Mouse (Mus musculus): Measurements from ENCODE around the gene Cdc37. TPM values are rescaled to one million over a fixed set of nuclear protein-coding genes. Genes with fewer than 3 reads are reported as not detected.

Gene Cdc37
- polyA plus RNA-seq, 1 experiment from 2014 or later: 161 TPM

DNA sequence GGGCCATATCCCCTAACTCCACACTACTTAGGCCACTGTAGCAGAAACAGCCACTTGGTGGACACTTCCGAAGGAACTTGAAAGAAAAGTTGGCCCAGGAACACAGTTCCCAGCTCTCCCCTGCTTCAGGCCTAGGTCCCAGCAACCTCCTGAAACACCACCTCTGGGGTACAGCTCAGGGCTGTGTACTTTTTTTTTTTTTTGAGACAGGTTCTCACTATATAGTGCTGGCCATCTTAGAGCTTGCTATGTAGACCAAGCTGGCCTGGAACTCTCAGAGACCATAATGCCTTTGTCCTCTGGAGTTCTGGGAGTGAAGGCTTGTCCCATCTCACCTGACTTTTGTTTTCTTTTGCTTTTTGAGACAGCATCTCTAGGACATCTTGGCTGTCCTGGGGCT lies 19.4 kb upstream of the Cdc37 start:
- Histone ChIP-seq H3K4me1 (replicated peaks; ENCODE audit: control insufficient read depth, insufficient read depth) (peaks cover 2% of the 10 kb centered on the region), H3K36me3 (ENCODE audit: control insufficient read depth, insufficient read depth, low read length) (no peaks in the 10 kb centered on the region), H3K4me2 (replicated peaks; ENCODE audit: low read depth) (no peak overlapping the region), H3K27ac (replicated peaks) (no peak overlapping the region), H3K9ac (ENCODE audit: low read length) (no peak overlapping the region), H3K4me3 (ENCODE audit: low read depth, low read length) (no peak overlapping the region), H3K27me3 (ENCODE audit: control insufficient read depth, insufficient read depth, low read length) (peaks cover 11% of the 10 kb centered on the region), H3K9me3 (ENCODE audit: control insufficient read depth, low read length) (no peaks in the 10 kb centered on the region)
- DNase-seq (ENCODE audit: low spot score) (no peak), ATAC-seq (ENCODE audit: low FRiP score, low TSS enrichment) (peak; percentile 2; the same call in 1 of the 2 replicates)
- TF ChIP-seq CTCF (IDR thresholded peaks at IDR 0.05; ENCODE audit: low read depth) (no peak), EP300 (optimal IDR thresholded peaks at IDR 0.05) (no peak)
- 27% methylated on average over 1 of the region's 1 CpGs for WGBS

- peak overlapping the region; percentile 23 for H3K4me3 ChIP-seq (ENCODE audit: low read depth, low read length)
- H3K9ac ChIP-seq (ENCODE audit: low read length): peak overlapping the region; percentile 52
- WGBS: 18% methylated on average over 30 of the region's 30 CpGs
Measured at GRCm38 (mm10) chr9:21168161-21169123, 18.7 kb upstream of the Cdc37 start.

GRCm38 (mm10) chr9:21167140-21168097 lies 17.6 kb upstream of the Cdc37 start:
- H3K27ac ChIP-seq (replicated peaks): peak overlapping the region; percentile 84

More at GRCm38 (mm10) chr9:21168161-21169123, 18.7 kb upstream of the Cdc37 start:
- DNase-seq (ENCODE audit: low spot score) (peak; percentile 81), ATAC-seq (ENCODE audit: low FRiP score, low TSS enrichment) (peak; percentile 59)
- no peak for TF ChIP-seq EP300 (optimal IDR thresholded peaks at IDR 0.05)
- peak; percentile 96 for TF ChIP-seq CTCF (IDR thresholded peaks at IDR 0.05; ENCODE audit: low read depth)
- H3K27me3 ChIP-seq (ENCODE audit: control insufficient read depth, insufficient read depth, low read length): peaks cover 11% of the 10 kb centered on the region
- H3K4me2 ChIP-seq (replicated peaks; ENCODE audit: low read depth): peak overlapping the region; percentile 44
- no peaks in the 10 kb centered on the region for H3K9me3 ChIP-seq (ENCODE audit: control insufficient read depth, low read length)
- H3K27ac ChIP-seq (replicated peaks): peak overlapping the region; percentile 84
- no peaks in the 10 kb centered on the region for H3K36me3 ChIP-seq (ENCODE audit: control insufficient read depth, insufficient read depth, low read length)
- H3K4me1 ChIP-seq (replicated peaks; ENCODE audit: control insufficient read depth, insufficient read depth): peaks cover 2% of the 10 kb centered on the region

DNA sequence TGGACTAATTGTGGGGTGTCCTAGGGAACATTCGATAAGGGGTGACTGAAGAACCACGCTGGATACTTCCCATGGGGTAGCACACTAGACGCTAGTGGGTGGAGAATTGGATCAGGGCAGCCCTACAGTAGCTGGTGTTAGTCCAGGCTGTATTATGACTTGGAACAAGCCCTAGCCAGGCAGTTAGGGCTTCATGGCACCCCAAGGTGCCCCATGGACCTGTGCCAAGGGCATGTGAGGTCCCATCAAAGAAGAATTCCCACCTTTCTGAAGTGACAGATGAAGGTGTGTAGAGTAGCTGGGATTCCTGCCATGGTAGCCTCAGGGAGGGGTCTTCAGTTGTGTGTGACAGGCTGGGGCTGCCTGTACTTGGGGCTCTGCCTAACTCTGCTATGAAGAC lies 16.7 kb upstream of the Cdc37 start:
- WGBS: 34% methylated on average over 3 of the region's 3 CpGs
- H3K27me3 ChIP-seq (ENCODE audit: control insufficient read depth, insufficient read depth, low read length): peaks cover 11% of the 10 kb centered on the region

More at GRCm38 (mm10) chr9:21167140-21168097, 17.6 kb upstream of the Cdc37 start:
- no peaks in the 10 kb centered on the region for H3K9me3 ChIP-seq (ENCODE audit: control insufficient read depth, low read length)
- no peaks in the 10 kb centered on the region for H3K36me3 ChIP-seq (ENCODE audit: control insufficient read depth, insufficient read depth, low read length)
- peaks cover 2% of the 10 kb centered on the region for H3K4me1 ChIP-seq (replicated peaks; ENCODE audit: control insufficient read depth, insufficient read depth)
- TF ChIP-seq EP300 (optimal IDR thresholded peaks at IDR 0.05): no peak
- TF ChIP-seq CTCF (IDR thresholded peaks at IDR 0.05; ENCODE audit: low read depth): 0 out of 2 replicates have a peak, but pooled peaks have one; percentile 12
- peak overlapping the region; percentile 44 for H3K4me2 ChIP-seq (replicated peaks; ENCODE audit: low read depth)
- DNase-seq (ENCODE audit: low spot score) (no peak), ATAC-seq (ENCODE audit: low FRiP score, low TSS enrichment) (no peak)
- H3K9ac ChIP-seq (ENCODE audit: low read length): peak overlapping the region; percentile 52
- H3K27me3 ChIP-seq (ENCODE audit: control insufficient read depth, insufficient read depth, low read length): peaks cover 11% of the 10 kb centered on the region
- WGBS: 64% methylated on average over 10 of the region's 10 CpGs
- H3K4me3 ChIP-seq (ENCODE audit: low read depth, low read length): peak overlapping the region; percentile 23

DNA sequence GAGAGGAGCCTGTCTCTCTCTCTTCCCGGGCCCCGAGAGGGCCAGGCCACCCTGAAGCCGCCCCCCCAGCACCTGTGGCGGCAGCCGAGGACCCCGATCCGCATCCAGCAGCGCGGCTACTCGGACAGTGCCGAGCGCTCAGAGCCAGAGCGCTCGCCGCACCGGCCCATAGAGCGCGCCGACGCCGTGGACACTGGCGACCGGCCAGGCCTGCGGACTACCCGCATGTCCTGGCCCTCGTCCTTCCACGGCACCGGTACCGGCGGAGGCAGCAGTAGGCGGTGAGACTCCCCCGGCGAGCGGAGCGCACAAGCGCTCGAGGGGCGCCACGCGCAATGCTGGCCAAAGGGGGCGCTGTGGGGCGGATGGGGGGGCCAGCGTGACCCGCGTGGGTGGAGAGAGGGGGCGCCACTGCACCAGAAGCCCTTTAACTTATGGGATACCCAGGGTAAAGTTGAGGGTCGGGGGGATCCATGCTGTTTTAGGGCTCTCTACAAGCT lies 16.2 kb upstream of the Cdc37 start:
- peak overlapping the region; percentile 24; the same call in 1 of the 2 replicates for H3K27ac ChIP-seq (replicated peaks)
- H3K27me3 ChIP-seq (ENCODE audit: control insufficient read depth, insufficient read depth, low read length): peaks cover 11% of the 10 kb centered on the region
- H3K9me3 ChIP-seq (ENCODE audit: control insufficient read depth, low read length): no peaks in the 10 kb centered on the region
- H3K36me3 ChIP-seq (ENCODE audit: control insufficient read depth, insufficient read depth, low read length): no peaks in the 10 kb centered on the region
- H3K9ac ChIP-seq (ENCODE audit: low read length): peak overlapping the region; percentile 59
- peaks cover 2% of the 10 kb centered on the region for H3K4me1 ChIP-seq (replicated peaks; ENCODE audit: control insufficient read depth, insufficient read depth)
- under 1% methylated on average over 46 of the region's 47 CpGs for WGBS
- H3K4me2 ChIP-seq (replicated peaks; ENCODE audit: low read depth): peak overlapping the region; percentile 85
- peak overlapping the region; percentile 52 for H3K4me3 ChIP-seq (ENCODE audit: low read depth, low read length)
- 0 out of 2 replicates have a peak, but pooled peaks have one; percentile 1 for ATAC-seq (ENCODE audit: low FRiP score, low TSS enrichment)
- TF ChIP-seq CTCF (IDR thresholded peaks at IDR 0.05; ENCODE audit: low read depth) (peak; percentile 78), EP300 (optimal IDR thresholded peaks at IDR 0.05) (no peak)
- peak; percentile 55 for DNase-seq (ENCODE audit: low spot score)

More for the DNA sequence above, 16.7 kb upstream of the Cdc37 start:
- Histone ChIP-seq H3K4me3 (ENCODE audit: low read depth, low read length) (peak overlapping the region; percentile 52), H3K4me1 (replicated peaks; ENCODE audit: control insufficient read depth, insufficient read depth) (peaks cover 2% of the 10 kb centered on the region), H3K36me3 (ENCODE audit: control insufficient read depth, insufficient read depth, low read length) (no peaks in the 10 kb centered on the region), H3K4me2 (replicated peaks; ENCODE audit: low read depth) (peak overlapping the region; percentile 85), H3K9me3 (ENCODE audit: control insufficient read depth, low read length) (no peaks in the 10 kb centered on the region), H3K9ac (ENCODE audit: low read length) (no peak overlapping the region), H3K27ac (replicated peaks) (peak overlapping the region; percentile 24; the same call in 1 of the 2 replicates)
- DNase-seq (ENCODE audit: low spot score) (no peak), ATAC-seq (ENCODE audit: low FRiP score, low TSS enrichment) (no peak)
- TF ChIP-seq EP300 (optimal IDR thresholded peaks at IDR 0.05) (no peak), CTCF (IDR thresholded peaks at IDR 0.05; ENCODE audit: low read depth) (no peak)

All from stomach, postnatal 0 days (tissue).